Mouse (Mus musculus) ovary, postnatal 10 days (tissue): ENCODE results near the gene Eya2.

Experiments used
- DNase-seq: peaks from one replicate; pipeline ENCODE4 v3.0.0; 2022; ENCODE audit warnings: low spot score

The Eya2 gene

DNA sequence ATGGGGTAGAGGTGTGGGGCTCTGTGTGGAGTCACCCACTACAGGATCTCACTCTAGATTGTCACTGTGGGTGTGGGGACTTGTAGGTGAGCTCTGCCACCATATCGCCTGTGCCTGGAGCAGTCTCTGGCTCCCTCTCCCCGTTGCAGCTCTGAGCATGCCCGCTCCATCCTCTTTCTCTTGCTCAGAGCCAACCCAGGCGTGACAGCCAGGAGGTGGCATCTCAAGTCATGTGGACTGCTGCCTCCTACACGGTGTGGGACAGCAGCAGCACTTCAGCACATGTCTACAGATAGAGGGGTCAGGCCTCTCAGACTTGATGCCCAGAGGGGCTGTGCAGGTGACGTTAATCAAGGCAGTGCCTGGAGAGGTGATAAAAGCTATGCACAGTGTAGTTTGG, 57.4 kb downstream of the Eya2 start:
- DNase-seq, result no peak

DNA sequence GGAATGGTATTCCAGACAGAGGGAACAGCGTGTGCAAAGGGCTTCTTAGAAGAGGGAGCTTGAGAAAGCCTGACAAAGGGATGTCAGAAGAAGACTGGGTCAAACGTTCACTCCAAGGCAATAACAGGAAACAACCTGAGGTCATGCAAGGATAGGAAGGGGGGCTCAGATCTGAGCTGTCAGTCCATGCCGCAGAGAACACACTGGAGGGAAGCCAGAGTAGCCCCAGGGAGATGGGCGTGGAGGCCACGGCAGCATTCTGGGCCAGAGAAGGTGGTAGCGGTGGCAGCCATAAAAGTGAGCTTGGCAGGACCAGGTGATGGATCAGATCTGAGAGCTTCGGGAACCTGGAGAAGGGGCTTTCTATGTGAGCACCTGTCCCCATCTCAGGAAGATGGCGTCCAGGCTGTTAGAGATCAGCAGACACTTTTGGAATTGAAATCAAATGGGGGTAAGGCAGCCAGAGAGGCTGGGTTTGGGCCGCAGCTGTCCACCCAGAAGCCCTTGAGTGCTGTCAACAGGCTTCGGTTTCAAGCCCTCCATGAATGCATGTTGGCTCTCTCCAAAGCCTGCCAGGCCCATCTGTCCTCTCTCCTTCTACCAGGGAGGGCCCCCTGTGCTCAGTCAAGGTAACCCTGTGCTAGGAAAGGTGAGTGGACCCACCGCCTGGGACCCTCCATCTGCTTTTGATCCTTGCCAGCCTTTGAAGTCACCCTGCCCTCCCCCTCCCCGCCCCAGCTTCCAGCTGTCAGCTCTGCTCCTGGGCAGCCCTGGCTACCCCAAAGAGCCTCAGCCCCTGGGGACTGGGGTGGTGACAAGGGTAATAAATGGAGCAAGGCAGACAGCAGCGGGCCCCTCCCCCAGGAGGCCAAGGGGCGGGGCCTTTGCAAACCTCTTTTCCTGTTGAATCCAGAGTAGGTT, 58.4 kb downstream of the Eya2 start:
- no peak for DNase-seq

- DNase-seq, result no peak
Measured at GRCm38 (mm10) chr2:165654151-165654550, 59.3 kb downstream of the Eya2 start.

DNA sequence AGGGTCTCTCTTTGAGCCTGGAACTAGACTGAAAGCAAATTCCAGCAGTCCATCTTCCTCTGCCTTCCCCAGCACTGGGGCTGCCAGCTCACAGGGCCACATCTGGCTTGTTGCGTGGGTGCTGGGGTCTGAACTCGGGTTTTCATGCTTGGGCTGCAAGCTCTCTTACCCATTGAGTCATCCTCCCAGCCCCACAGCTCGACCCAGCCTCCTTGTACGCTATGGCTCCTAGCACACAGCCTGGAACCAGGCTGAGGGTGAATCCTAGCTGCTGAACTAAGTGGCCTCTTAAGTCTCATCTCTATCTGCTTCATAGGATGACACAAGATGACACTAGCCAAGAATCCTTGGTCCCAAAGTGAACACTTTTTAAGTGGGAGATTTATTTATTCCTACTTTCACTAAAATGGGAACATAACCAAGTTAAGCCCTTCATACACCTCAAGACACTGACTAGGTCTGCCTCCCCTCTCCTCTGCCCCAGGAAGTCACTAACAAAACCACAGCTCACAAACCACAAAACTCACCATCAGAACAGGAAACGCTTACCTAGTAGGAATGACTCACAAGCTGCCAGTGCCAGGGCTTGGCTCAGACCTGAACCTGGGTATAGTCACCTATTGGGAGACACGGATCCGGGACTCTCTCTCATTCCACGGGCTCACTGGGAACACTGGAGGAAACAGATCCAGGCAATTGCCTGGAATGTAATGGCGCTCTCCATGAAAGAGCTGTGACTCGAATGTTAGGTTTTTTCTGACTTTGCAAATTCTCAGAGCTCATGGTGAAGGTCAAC, 60.1 kb downstream of the Eya2 start:
- no peak for DNase-seq

DNA sequence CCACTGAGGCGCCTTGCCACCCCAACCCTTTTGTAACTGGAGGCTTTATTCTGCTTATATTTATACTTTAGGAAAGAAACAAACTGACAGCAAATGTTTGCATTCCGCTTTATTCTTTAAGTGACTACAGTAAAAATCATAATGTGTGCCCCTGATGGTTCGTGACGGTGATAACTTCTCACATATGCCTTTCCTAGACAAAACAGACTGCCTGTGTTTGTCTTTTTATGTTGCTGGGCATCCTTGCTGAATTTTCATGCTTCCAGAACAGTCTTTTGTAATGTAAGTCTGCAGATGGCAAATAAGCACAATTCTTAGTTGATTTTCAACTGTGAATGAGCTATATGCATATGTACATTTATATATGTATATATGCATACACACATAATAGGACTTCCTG, 61.7 kb downstream of the Eya2 start:
- DNase-seq, result no peak

GRCm38 (mm10) chr2:165656956-165657355, 62.1 kb downstream of the Eya2 start:
- DNase-seq, result no peak

GRCm38 (mm10) chr2:165659552-165659951, 64.7 kb downstream of the Eya2 start:
- DNase-seq, result no peak

DNA sequence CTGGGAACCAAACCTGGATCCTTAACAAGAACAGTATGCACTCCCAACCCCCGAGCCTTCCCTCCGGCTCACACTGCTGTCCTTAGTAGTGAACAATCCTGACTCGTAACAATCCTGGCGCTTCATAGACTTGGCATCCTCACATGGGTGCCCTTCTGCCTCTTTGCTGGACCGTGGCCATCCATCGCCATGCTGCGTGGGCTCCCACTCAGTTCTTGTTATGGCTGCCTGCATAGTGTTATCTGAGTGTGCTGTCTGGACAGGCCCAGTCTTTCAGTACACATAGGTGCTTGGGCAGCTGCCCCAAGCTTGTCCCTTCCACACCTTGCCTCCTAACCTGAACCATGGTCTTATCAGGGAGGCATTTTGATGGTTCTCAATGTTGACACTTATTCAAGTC, 68.4 kb downstream of the Eya2 start:
- DNase-seq, result no peak

- DNase-seq, result no peak
Measured at GRCm38 (mm10) chr2:165664648-165665047, 69.8 kb downstream of the Eya2 start.

DNA sequence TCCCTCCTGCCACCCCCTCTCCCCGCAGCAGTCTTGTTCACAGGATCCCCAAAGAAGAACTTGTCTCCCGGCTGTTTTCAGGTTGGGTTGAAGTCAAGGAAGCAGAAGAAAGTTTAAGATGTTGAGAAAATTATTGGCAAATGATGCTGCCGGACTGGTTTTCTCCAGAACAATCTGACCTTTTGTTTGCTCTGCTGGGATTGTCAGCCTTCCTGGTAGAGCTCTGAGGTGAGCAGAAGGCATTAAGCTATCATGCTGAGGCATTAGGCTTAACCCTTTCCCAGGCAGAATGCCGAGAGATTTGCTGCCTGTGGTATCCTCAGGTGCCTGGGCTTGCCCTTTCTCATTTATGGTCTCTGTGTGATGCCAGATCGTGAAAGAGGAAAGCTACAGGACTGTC, 70.3 kb downstream of the Eya2 start:
- DNase-seq, result no peak

- DNase-seq, result no peak
Measured at GRCm38 (mm10) chr2:165667096-165667495, 72.3 kb downstream of the Eya2 start.

- DNase-seq, result no peak
Measured at GRCm38 (mm10) chr2:165682719-165683118, 87.9 kb downstream of the Eya2 start.

GRCm38 (mm10) chr2:165687516-165687915, 92.7 kb downstream of the Eya2 start:
- no peak for DNase-seq

DNA sequence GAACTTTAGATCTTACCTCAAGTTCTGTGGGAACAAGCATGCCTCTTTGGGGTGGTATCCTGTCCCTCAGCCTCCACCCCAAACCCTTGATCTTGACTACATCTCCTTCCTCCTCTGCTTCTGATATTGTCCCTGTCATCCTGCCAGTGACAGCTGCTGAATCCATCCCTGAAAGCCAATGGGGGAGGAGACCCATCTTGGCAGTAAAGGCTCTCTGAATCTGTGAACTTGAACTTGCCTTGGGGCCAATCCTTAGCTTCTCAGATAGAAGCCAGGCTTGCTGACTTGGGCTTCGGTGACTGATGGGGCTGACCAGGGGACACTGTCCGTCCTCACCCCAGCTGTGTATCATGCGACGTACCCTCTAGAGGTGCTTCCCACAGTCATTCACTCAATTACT, 94.1 kb downstream of the Eya2 start:
- DNase-seq, result no peak

DNA sequence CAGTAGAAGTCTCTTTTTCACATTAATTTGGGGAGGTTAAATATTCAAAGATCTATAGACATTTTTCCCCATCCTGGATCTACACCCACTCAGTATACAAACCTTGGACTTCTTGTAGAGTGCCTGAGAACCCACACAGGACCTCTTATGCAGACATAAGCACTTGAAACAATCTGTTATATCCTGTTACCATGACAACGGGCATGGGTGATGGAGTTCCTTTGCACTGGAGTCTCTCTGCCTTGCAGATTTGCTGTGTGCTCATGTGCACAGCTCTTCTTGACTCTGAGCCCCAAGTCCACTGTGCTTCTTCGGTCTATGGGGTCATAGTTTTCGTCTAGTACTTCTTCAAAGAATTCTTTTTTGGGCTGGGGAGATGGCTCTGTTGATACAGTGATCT, 96.2 kb downstream of the Eya2 start:
- no peak for DNase-seq

- no peak for DNase-seq
Measured at GRCm38 (mm10) chr2:165692944-165693660, 98.3 kb downstream of the Eya2 start.

GRCm38 (mm10) chr2:165694767-165695166, 99.9 kb downstream of the Eya2 start:
- DNase-seq, result no peak

DNA sequence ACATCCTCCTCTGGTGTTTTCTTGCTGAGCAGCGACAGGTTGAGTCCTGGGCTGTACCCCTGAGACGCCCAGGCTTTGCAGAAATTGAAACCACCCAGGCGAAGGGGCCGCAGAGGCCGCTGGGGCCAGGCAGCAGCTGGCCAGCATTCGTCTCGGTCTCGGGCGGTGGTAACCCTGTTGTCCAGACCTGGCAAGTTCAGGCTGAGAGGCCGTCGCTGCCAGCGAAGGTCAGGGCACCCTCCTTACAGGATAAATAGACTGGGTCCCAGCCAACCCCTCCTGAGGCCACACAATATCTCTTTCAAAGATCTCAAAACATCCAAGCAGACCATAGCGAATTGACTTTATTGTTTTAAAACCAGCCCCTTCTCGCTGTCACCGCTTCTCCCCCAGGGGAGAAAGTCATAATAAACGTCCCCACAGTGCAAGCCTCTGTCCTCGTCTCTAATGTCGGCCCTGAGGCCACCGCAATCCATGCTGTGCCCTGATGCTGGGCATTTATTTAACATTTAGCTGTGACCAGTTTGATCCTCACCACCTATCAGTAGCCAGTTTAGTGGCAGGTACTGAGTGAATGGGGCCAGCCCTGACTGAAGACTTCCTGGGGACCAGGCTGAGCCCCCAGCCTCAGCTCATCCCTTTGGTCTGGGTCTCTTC, 105.5 kb downstream of the Eya2 start:
- no peak for DNase-seq

- no peak for DNase-seq
Measured at GRCm38 (mm10) chr2:165703033-165703805, 108.4 kb downstream of the Eya2 start.

DNA sequence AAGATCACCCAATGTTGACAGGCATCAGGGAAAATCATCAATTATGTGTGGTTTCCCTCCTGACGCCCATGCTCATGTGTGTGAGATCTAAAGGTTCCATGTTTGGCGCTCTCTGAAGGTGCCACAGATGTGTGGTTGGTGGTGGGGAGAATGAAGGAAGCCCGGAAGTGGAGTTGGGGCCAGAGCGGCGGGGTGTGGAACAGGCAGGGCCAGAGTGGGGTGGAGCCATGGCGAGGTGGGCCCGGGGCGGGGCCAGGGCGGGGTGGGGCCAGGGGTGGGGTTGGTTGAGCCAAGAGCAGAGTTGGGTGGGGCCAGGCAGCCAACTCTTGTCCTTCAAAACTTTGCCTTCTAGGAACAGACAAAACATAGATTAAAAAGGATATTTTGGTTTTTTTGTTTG, 113.4 kb downstream of the Eya2 start:
- DNase-seq, result no peak

GRCm38 (mm10) chr2:165716688-165717087, 121.9 kb downstream of the Eya2 start:
- no peak for DNase-seq
